Mouse (Mus musculus) bone marrow, adult 2 months (tissue): Measurements from ENCODE around the gene Chn2.

Source experiments
- CTCF ChIP-seq: fragments of 200-500 bp; IDR thresholded peaks from 2 replicates; pipeline ENCODE4 v1.5.1; 2011; ENCODE audit warnings: low read length, control low read depth; ENCODE audit not compliant: control insufficient read depth, insufficient read depth
- POLR2A ChIP-seq: fragments of 200-500 bp; IDR thresholded peaks from 2 replicates; pipeline ENCODE4 v1.6.1; 2011; ENCODE audit warnings: low read depth, mild to moderate bottlenecking, control low read depth, low read length, borderline replicate concordance; ENCODE audit not compliant: control insufficient read depth

DNA sequence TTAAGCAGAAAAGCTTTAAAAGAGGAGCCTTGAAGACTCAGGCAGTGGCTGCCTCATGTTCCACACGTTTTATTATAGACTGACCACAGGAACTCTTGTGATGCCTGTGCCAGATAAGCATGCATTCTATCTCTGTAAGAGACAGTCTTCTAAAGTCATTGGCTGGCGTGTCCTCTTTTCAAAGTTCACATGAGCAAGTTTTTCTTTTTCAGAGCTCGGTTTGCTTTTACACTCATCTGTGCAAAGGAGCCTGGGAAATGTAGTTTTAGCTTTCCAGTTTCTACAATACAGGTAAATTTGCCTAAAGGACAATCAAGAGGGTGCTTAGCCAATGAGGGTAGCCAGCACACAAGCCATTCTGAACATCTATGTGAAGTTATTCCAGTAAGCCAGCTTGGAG lies 51.5 kb downstream of the Chn2 start:
- TF ChIP-seq POLR2A: no peak
- no peak for TF ChIP-seq CTCF
